Mouse (Mus musculus) G1E-ER4 (cell line): ENCODE data around the gene Hapln4. TPM values are rescaled to one million over a fixed set of nuclear protein-coding genes. Genes with fewer than 3 reads are reported as not detected.

Source experiments
- GATA1 ChIP-seq: IDR thresholded peaks from one replicate; pipeline ENCODE4 v1.8.0; 2012; ENCODE audit warnings: low read length, inconsistent platforms
- polyA plus RNA-seq: library from polyadenylated mRNA; stranded (reverse); fragments of >175 nt; gene quantifications from 2 replicates; pipeline ENCODE4 v1.2.3, GENCODE M21; 2012

Hapln4 gene
- polyA plus RNA-seq, 1 experiment, result not detected

- TF ChIP-seq GATA1, result no peak
These were observed 39.6 kb downstream of the Hapln4 start for GRCm38 (mm10) chr8:70122863-70123262.

GRCm38 (mm10) chr8:70124992-70125391 lies 41.7 kb downstream of the Hapln4 start:
- no peak for TF ChIP-seq GATA1

- TF ChIP-seq GATA1, result no peak
These were observed 45.2 kb downstream of the Hapln4 start for GRCm38 (mm10) chr8:70128435-70128834.

GRCm38 (mm10) chr8:70129309-70129952 lies 46.2 kb downstream of the Hapln4 start:
- TF ChIP-seq GATA1, result no peak

- no peak for TF ChIP-seq GATA1
These were observed 46.8 kb downstream of the Hapln4 start for GRCm38 (mm10) chr8:70130066-70130465.

- no peak for TF ChIP-seq GATA1
These were observed 48.1 kb downstream of the Hapln4 start, which contains the start of gene Nr2c2ap for GRCm38 (mm10) chr8:70131166-70131883. Gene Nr2c2ap, plus strand, starts transcription at chr8:70131333.

- TF ChIP-seq GATA1, result no peak
These were observed 50.8 kb downstream of the Hapln4 start for GRCm38 (mm10) chr8:70134086-70134485.

- TF ChIP-seq GATA1, result no peak
These were observed 51.7 kb downstream of the Hapln4 start for GRCm38 (mm10) chr8:70134931-70135330.

- no peak for TF ChIP-seq GATA1
These were observed 53.3 kb downstream of the Hapln4 start for GRCm38 (mm10) chr8:70136591-70136990.

- no peak for TF ChIP-seq GATA1
These were observed 54.6 kb downstream of the Hapln4 start for GRCm38 (mm10) chr8:70137890-70138289.

- TF ChIP-seq GATA1, result no peak
These were observed 56.0 kb downstream of the Hapln4 start, which contains the start of the genes Rfxank, Borcs8 and Mef2b for GRCm38 (mm10) chr8:70139026-70139857. Gene Rfxank, minus strand, starts transcription at chr8:70139154. Gene Borcs8, plus strand, starts transcription at chr8:70139499. Gene Mef2b, plus strand, starts transcription at chr8:70139711.

GRCm38 (mm10) chr8:70139981-70140380 lies 56.7 kb downstream of the Hapln4 start:
- no peak for TF ChIP-seq GATA1

Other genes with a start within 250 kb of the Hapln4 start
- 0.02 and 0.03 TPM in 2 replicates for gene Cilp2, start 195.8 kb upstream of the Hapln4 start, polyA plus RNA-seq
- 0.13 and 0.17 TPM in 2 replicates for gene Tssk6, start 181.3 kb upstream of the Hapln4 start, polyA plus RNA-seq
- 148 and 187 TPM in 2 replicates for gene Ndufa13, start 180.9 kb upstream of the Hapln4 start, polyA plus RNA-seq
- gene Yjefn3, start 180.7 kb upstream of the Hapln4 start, polyA plus RNA-seq, result 4.4 and 7.0 TPM in 2 replicates
- 79.8 and 115 TPM in 2 replicates for gene Gatad2a, start 87.1 kb upstream of the Hapln4 start, polyA plus RNA-seq
- 44.0 and 45.1 TPM in 2 replicates for gene Mau2, start 40.7 kb upstream of the Hapln4 start, polyA plus RNA-seq
- 48.9 and 53.3 TPM in 2 replicates for gene Sugp1, start 40.6 kb upstream of the Hapln4 start, polyA plus RNA-seq
- gene Tm6sf2, start 10.5 kb upstream of the Hapln4 start, polyA plus RNA-seq, result 0.08 TPM in 1 of 2 replicates, not detected in the other
- gene Ncan, start 37.4 kb downstream of the Hapln4 start, polyA plus RNA-seq, result not detected in 2 replicates
- gene Nr2c2ap, start 47.9 kb downstream of the Hapln4 start, polyA plus RNA-seq, result 17.2 and 17.9 TPM in 2 replicates
- 3.2 and 6.5 TPM in 2 replicates for gene Rfxank, start 55.7 kb downstream of the Hapln4 start, polyA plus RNA-seq
- gene Borcs8, start 56.0 kb downstream of the Hapln4 start, polyA plus RNA-seq, result 20.5 and 52.7 TPM in 2 replicates
- 2.7 and 3.6 TPM in 2 replicates for gene Mef2b, start 56.3 kb downstream of the Hapln4 start, polyA plus RNA-seq
- gene Tmem161a, start 88.9 kb downstream of the Hapln4 start, polyA plus RNA-seq, result 130 and 149 TPM in 2 replicates
- 18.7 and 20.1 TPM in 2 replicates for gene Slc25a42, start 128.8 kb downstream of the Hapln4 start, polyA plus RNA-seq
- gene Sugp2, start 150.8 kb downstream of the Hapln4 start, polyA plus RNA-seq, result 21.8 and 26.2 TPM in 2 replicates
- gene Armc6, start 151.0 kb downstream of the Hapln4 start, polyA plus RNA-seq, result 24.5 and 26.2 TPM in 2 replicates
- 34.3 and 37.1 TPM in 2 replicates for gene Homer3, start 199.4 kb downstream of the Hapln4 start, polyA plus RNA-seq
- 41.5 and 54.5 TPM in 2 replicates for gene Ddx49, start 219.0 kb downstream of the Hapln4 start, polyA plus RNA-seq
- gene Cope, start 219.1 kb downstream of the Hapln4 start, polyA plus RNA-seq, result 311 and 375 TPM in 2 replicates
- gene Cers1, start 232.3 kb downstream of the Hapln4 start, polyA plus RNA-seq, result not detected in 2 replicates
- gene Gdf1, start 246.4 kb downstream of the Hapln4 start, polyA plus RNA-seq, result not detected in 2 replicates